Mouse (Mus musculus): ENCODE data around the gene Foxk1. TPM values are rescaled to one million over a fixed set of nuclear protein-coding genes. Genes with fewer than 3 reads are reported as not detected.

Gene Foxk1
- polyA plus RNA-seq, 1 experiment from 2014 or later: 3.4 TPM

- Histone ChIP-seq H3K4me1 (ENCODE audit: control insufficient read depth, insufficient read depth, low read length) (0 out of 2 replicates have a peak, but pooled peaks cover 2% of the 10 kb centered on the region), H3K36me3 (replicated peaks; ENCODE audit: control insufficient read depth, insufficient read depth, low read depth, low read length) (no peaks in the 10 kb centered on the region), H3K27me3 (ENCODE audit: control insufficient read depth, insufficient read depth, low read length) (no peaks in the 10 kb centered on the region), H3K4me3 (ENCODE audit: low read depth, low read length) (no peak overlapping the region), H3K9me3 (replicated peaks; ENCODE audit: control insufficient read depth, low read length) (no peaks in the 10 kb centered on the region), H3K9ac (replicated peaks; ENCODE audit: low read length) (no peak overlapping the region), H3K4me2 (ENCODE audit: low read depth, low read length) (no peak overlapping the region), H3K27ac (replicated peaks; ENCODE audit: low read depth, low read length) (no peak overlapping the region)
- DNase-seq (ENCODE audit: low spot score) (no peak), ATAC-seq (replicated peaks; ENCODE audit: insufficient number of reproducible peaks, low FRiP score, low TSS enrichment, low read depth) (no peak; the same call in 1 of the 2 replicates)
- WGBS: 82% methylated on average over 10 of the region's 10 CpGs
Observed at GRCm38 (mm10) chr5:142500918-142501317, 99.6 kb downstream of the Foxk1 start.

- no peaks in the 10 kb centered on the region for H3K9me3 ChIP-seq (replicated peaks; ENCODE audit: control insufficient read depth, low read length)
- H3K9ac ChIP-seq (replicated peaks; ENCODE audit: low read length): no peak overlapping the region
- WGBS: 7% methylated on average over 3 of the region's 3 CpGs
- DNase-seq (ENCODE audit: low spot score) (peak; percentile 90), ATAC-seq (replicated peaks; ENCODE audit: insufficient number of reproducible peaks, low FRiP score, low TSS enrichment, low read depth) (peak; percentile 76)
- 0 out of 2 replicates have a peak, but pooled peaks cover 2% of the 10 kb centered on the region for H3K4me1 ChIP-seq (ENCODE audit: control insufficient read depth, insufficient read depth, low read length)
- no peak overlapping the region for H3K27ac ChIP-seq (replicated peaks; ENCODE audit: low read depth, low read length)
- H3K4me2 ChIP-seq (ENCODE audit: low read depth, low read length): no peak overlapping the region
- no peaks in the 10 kb centered on the region for H3K36me3 ChIP-seq (replicated peaks; ENCODE audit: control insufficient read depth, insufficient read depth, low read depth, low read length)
- no peak overlapping the region for H3K4me3 ChIP-seq (ENCODE audit: low read depth, low read length)
- H3K27me3 ChIP-seq (ENCODE audit: control insufficient read depth, insufficient read depth, low read length): no peaks in the 10 kb centered on the region
Observed at GRCm38 (mm10) chr5:142502414-142502813, 101.1 kb downstream of the Foxk1 start.

GRCm38 (mm10) chr5:142504175-142504574 lies 102.9 kb downstream of the Foxk1 start:
- H3K9ac ChIP-seq (replicated peaks; ENCODE audit: low read length): no peak overlapping the region
- no peak overlapping the region for H3K4me3 ChIP-seq (ENCODE audit: low read depth, low read length)
- ATAC-seq (replicated peaks; ENCODE audit: insufficient number of reproducible peaks, low FRiP score, low TSS enrichment, low read depth): no peak
- no peaks in the 10 kb centered on the region for H3K27me3 ChIP-seq (ENCODE audit: control insufficient read depth, insufficient read depth, low read length)
- no peak overlapping the region for H3K27ac ChIP-seq (replicated peaks; ENCODE audit: low read depth, low read length)
- 82% methylated on average over 3 of the region's 3 CpGs for WGBS
- no peaks in the 10 kb centered on the region for H3K9me3 ChIP-seq (replicated peaks; ENCODE audit: control insufficient read depth, low read length)
- no peak overlapping the region for H3K4me2 ChIP-seq (ENCODE audit: low read depth, low read length)
- DNase-seq (ENCODE audit: low spot score): no peak
- peaks cover 4% of the 10 kb centered on the region for H3K4me1 ChIP-seq (ENCODE audit: control insufficient read depth, insufficient read depth, low read length)
- no peaks in the 10 kb centered on the region for H3K36me3 ChIP-seq (replicated peaks; ENCODE audit: control insufficient read depth, insufficient read depth, low read depth, low read length)

- WGBS: 78% methylated on average over 3 of the region's 3 CpGs
Observed at GRCm38 (mm10) chr5:142505695-142506423, 104.6 kb downstream of the Foxk1 start.

GRCm38 (mm10) chr5:142509141-142510060 lies 108.1 kb downstream of the Foxk1 start:
- H3K4me3 ChIP-seq (ENCODE audit: low read depth, low read length): no peak overlapping the region
- DNase-seq (ENCODE audit: low spot score) (no peak), ATAC-seq (replicated peaks; ENCODE audit: insufficient number of reproducible peaks, low FRiP score, low TSS enrichment, low read depth) (no peak)
- peaks cover 5% of the 10 kb centered on the region for H3K4me1 ChIP-seq (ENCODE audit: control insufficient read depth, insufficient read depth, low read length)
- H3K4me2 ChIP-seq (ENCODE audit: low read depth, low read length): peak overlapping the region; percentile 22; the same call in 1 of the 2 replicates
- peak overlapping the region; percentile 51 for H3K9ac ChIP-seq (replicated peaks; ENCODE audit: low read length)
- no peaks in the 10 kb centered on the region for H3K27me3 ChIP-seq (ENCODE audit: control insufficient read depth, insufficient read depth, low read length)
- H3K9me3 ChIP-seq (replicated peaks; ENCODE audit: control insufficient read depth, low read length): no peaks in the 10 kb centered on the region
- no peaks in the 10 kb centered on the region for H3K36me3 ChIP-seq (replicated peaks; ENCODE audit: control insufficient read depth, insufficient read depth, low read depth, low read length)
- H3K27ac ChIP-seq (replicated peaks; ENCODE audit: low read depth, low read length): no peak overlapping the region
- WGBS: 12% methylated on average over 15 of the region's 15 CpGs

More at GRCm38 (mm10) chr5:142505695-142506423, 104.6 kb downstream of the Foxk1 start:
- H3K36me3 ChIP-seq (replicated peaks; ENCODE audit: control insufficient read depth, insufficient read depth, low read depth, low read length): no peaks in the 10 kb centered on the region
- no peaks in the 10 kb centered on the region for H3K9me3 ChIP-seq (replicated peaks; ENCODE audit: control insufficient read depth, low read length)
- H3K9ac ChIP-seq (replicated peaks; ENCODE audit: low read length): no peak overlapping the region
- no peak overlapping the region for H3K27ac ChIP-seq (replicated peaks; ENCODE audit: low read depth, low read length)
- no peak for ATAC-seq (replicated peaks; ENCODE audit: insufficient number of reproducible peaks, low FRiP score, low TSS enrichment, low read depth)
- DNase-seq (ENCODE audit: low spot score): no peak
- H3K4me2 ChIP-seq (ENCODE audit: low read depth, low read length): no peak overlapping the region
- no peak overlapping the region for H3K4me3 ChIP-seq (ENCODE audit: low read depth, low read length)
- H3K27me3 ChIP-seq (ENCODE audit: control insufficient read depth, insufficient read depth, low read length): no peaks in the 10 kb centered on the region
- H3K4me1 ChIP-seq (ENCODE audit: control insufficient read depth, insufficient read depth, low read length): peaks cover 5% of the 10 kb centered on the region

GRCm38 (mm10) chr5:142510061-142510414 lies 108.7 kb downstream of the Foxk1 start:
- no peaks in the 10 kb centered on the region for H3K36me3 ChIP-seq (replicated peaks; ENCODE audit: control insufficient read depth, insufficient read depth, low read depth, low read length)
- no peak overlapping the region for H3K4me2 ChIP-seq (ENCODE audit: low read depth, low read length)
- no peak overlapping the region for H3K9ac ChIP-seq (replicated peaks; ENCODE audit: low read length)
- ATAC-seq (replicated peaks; ENCODE audit: insufficient number of reproducible peaks, low FRiP score, low TSS enrichment, low read depth) (no peak), DNase-seq (ENCODE audit: low spot score) (no peak)
- H3K27ac ChIP-seq (replicated peaks; ENCODE audit: low read depth, low read length): no peak overlapping the region
- no peak overlapping the region for H3K4me3 ChIP-seq (ENCODE audit: low read depth, low read length)
- H3K9me3 ChIP-seq (replicated peaks; ENCODE audit: control insufficient read depth, low read length): no peaks in the 10 kb centered on the region
- WGBS: 65% methylated on average over 7 of the region's 7 CpGs
- H3K4me1 ChIP-seq (ENCODE audit: control insufficient read depth, insufficient read depth, low read length): peaks cover 5% of the 10 kb centered on the region
- no peaks in the 10 kb centered on the region for H3K27me3 ChIP-seq (ENCODE audit: control insufficient read depth, insufficient read depth, low read length)

Data from embryonic facial prominence, embryonic 11.5 days (tissue).